Mouse (Mus musculus): ENCODE results near the gene Fam89b.
"Not testable (repeated sequence)": the region's sequence is repeated elsewhere in the genome, so short reads cannot be mapped to it uniquely, and the experiment has no call there.

The Fam89b gene

GRCm38 (mm10) chr19:5686954-5687353 lies 42.5 kb downstream of the Fam89b start:
- CTCF ChIA-PET = not testable (repeated sequence)

DNA sequence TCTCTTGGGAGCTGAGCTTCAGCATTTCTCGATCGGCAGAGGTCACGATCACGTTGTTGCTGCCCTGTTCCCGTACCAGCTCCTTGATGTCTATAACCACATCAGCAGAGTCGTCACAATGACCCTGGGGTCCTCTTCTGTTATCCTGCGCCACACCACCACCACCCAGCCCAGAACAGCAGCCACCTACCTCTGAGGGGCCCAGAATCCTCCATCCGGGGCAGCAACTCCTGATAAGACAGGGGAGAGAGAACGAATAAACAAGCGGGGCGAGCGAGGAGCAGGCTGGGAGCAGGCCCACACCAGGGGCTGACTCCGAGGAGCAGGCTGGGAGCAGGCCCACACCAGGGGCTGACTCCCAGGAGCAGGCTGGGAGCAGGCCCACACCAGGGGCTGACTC lies 43.0 kb downstream of the Fam89b start:
- CTCF ChIA-PET = no interaction called here

DNA sequence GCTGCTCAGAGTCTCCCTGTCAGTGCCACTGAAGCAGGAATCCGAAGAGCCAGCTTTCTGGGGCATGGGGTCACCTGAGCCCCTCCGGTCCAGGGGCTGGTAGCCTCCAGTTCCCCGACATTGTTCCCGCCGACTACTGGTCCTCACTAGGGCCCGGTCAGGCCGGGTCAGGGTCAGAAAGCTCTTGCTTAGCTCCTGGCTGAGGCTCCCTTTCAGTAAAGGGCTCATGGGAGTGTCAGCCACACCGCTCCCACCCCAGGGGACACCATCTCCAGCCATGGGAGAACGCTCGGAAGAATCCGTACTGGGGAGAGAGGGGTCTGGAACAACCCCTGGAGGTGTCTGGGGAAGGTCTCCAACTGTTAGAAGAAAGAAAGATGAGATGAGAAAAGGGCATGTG lies 43.6 kb downstream of the Fam89b start:
- CTCF ChIA-PET = no interaction called here

GRCm38 (mm10) chr19:5685431-5685830 lies 44.0 kb downstream of the Fam89b start:
- CTCF ChIA-PET = no interaction called here

DNA sequence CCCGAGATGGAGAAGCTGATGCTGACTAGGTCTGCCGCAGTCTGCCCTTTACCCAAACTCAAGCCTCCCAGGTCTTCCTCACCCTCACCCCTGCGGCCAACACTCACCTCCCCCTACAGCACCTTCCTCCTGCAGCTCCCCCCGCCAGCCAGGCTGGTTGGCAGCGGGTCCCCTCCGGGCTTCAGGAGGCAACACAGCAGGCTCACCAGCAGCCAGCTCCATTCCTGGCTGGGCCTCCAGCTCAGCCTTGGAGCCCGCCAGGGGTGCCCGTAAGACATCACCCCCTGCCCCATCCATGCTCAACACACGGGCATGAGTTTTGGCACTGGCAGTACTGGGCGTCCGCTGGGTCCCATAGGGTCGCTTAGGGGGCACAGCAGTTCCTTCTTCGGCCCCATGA lies 44.5 kb downstream of the Fam89b start:
- CTCF ChIA-PET = interaction anchor here (0.6 kb wide), 1 partner anchor 440 kb away, joined by 5 read pairs; no protein-coding TSS in a partner anchor

GRCm38 (mm10) chr19:5684236-5684635 lies 45.2 kb downstream of the Fam89b start:
- CTCF ChIA-PET = interaction anchor here (0.6 kb wide), 3 partner anchors 106 to 602 kb away, joined by 4 to 8 read pairs (median 5); no protein-coding TSS in a partner anchor

DNA sequence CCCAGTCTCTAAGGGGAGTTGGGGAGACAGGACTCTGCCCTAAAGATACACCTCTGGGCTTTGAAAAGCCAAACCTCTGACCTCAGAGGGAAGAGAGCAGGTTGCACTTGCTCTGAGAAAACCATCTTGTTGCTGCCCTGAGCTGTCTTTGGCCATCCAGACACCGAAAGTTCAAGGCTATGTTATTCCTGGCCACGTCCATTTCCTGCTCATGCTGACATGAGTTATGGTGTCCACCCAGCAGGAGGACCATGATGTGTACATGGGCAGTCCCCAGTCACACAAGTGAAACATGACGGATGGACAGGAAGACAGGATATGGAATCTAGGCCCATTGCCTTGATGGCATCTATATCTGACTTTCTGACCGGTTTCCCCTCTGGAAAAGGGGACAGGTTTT lies 49.0 kb downstream of the Fam89b start:
- CTCF ChIA-PET = no interaction called here
